Mouse (Mus musculus) mature B cell (primary cell): ENCODE data around the gene Fyco1.
"Not testable (repeated sequence)": the region's sequence is repeated elsewhere in the genome, so short reads cannot be mapped to it uniquely, and the experiment has no call there.

Source experiments
- in situ Hi-C: fragments of 300-500 bp; cut with MboI; formaldehyde crosslinking; loops from 2 replicates; pipeline ENCODE4 v1.14.3; 2019

The Fyco1 gene

GRCm38 (mm10) chr9:123814821-123815220 lies 36.9 kb downstream of the Fyco1 start:
- in situ Hi-C loops: no loop called here

GRCm38 (mm10) chr9:123814326-123814725 lies 37.4 kb downstream of the Fyco1 start:
- in situ Hi-C loops: no loop called here

GRCm38 (mm10) chr9:123811831-123812230 lies 39.9 kb downstream of the Fyco1 start:
- in situ Hi-C loops: no loop called here

- in situ Hi-C loops: no loop called here
These were observed 43.1 kb downstream of the Fyco1 start for GRCm38 (mm10) chr9:123808583-123808982.

- in situ Hi-C loops: no loop called here
These were observed 45.4 kb downstream of the Fyco1 start, which contains the start of gene Cxcr6 for GRCm38 (mm10) chr9:123806267-123806666. Gene Cxcr6 (plus strand): TSS chr9:123806475.

- in situ Hi-C loops: no loop called here
These were observed 46.5 kb downstream of the Fyco1 start for GRCm38 (mm10) chr9:123805241-123805640.

GRCm38 (mm10) chr9:123802896-123803295 lies 48.8 kb downstream of the Fyco1 start:
- in situ Hi-C loops: no loop called here

GRCm38 (mm10) chr9:123802421-123802820 lies 49.3 kb downstream of the Fyco1 start:
- in situ Hi-C loops: no loop called here

- in situ Hi-C loops: no loop called here
These were observed 50.2 kb downstream of the Fyco1 start for GRCm38 (mm10) chr9:123801527-123801926.

GRCm38 (mm10) chr9:123796174-123796573 lies 55.5 kb downstream of the Fyco1 start:
- in situ Hi-C loops: no loop called here

GRCm38 (mm10) chr9:123788855-123789529 lies 62.7 kb downstream of the Fyco1 start:
- in situ Hi-C loops: no loop called here

GRCm38 (mm10) chr9:123773299-123773698 lies 78.4 kb downstream of the Fyco1 start:
- in situ Hi-C loops: loop anchor here (5.0 kb wide), 1 partner anchor 51 kb away; no protein-coding TSS in a partner anchor

GRCm38 (mm10) chr9:123769532-123769931 lies 82.2 kb downstream of the Fyco1 start:
- in situ Hi-C loops: no loop called here

GRCm38 (mm10) chr9:123768443-123768842 lies 83.3 kb downstream of the Fyco1 start:
- in situ Hi-C loops: no loop called here

GRCm38 (mm10) chr9:123766996-123767395 lies 84.7 kb downstream of the Fyco1 start:
- in situ Hi-C loops: no loop called here

- in situ Hi-C loops: no loop called here
These were observed 87.9 kb downstream of the Fyco1 start for GRCm38 (mm10) chr9:123763771-123764170.

GRCm38 (mm10) chr9:123762886-123763285 lies 88.8 kb downstream of the Fyco1 start:
- in situ Hi-C loops: no loop called here

- in situ Hi-C loops: no loop called here
These were observed 90.9 kb downstream of the Fyco1 start for GRCm38 (mm10) chr9:123760806-123761205.

- in situ Hi-C loops: no loop called here
These were observed 93.1 kb downstream of the Fyco1 start for GRCm38 (mm10) chr9:123758645-123759044.

GRCm38 (mm10) chr9:123758156-123758555 lies 93.5 kb downstream of the Fyco1 start:
- in situ Hi-C loops: no loop called here

GRCm38 (mm10) chr9:123757326-123757725 lies 94.4 kb downstream of the Fyco1 start:
- in situ Hi-C loops: no loop called here

- in situ Hi-C loops: no loop called here
These were observed 94.9 kb downstream of the Fyco1 start for GRCm38 (mm10) chr9:123756752-123757151.

GRCm38 (mm10) chr9:123754333-123754732 lies 97.4 kb downstream of the Fyco1 start:
- in situ Hi-C loops: no loop called here

GRCm38 (mm10) chr9:123749687-123750086 lies 102.0 kb downstream of the Fyco1 start:
- in situ Hi-C loops: not testable (repeated sequence)
